Mouse (Mus musculus) erythroblast, embryonic 14.5 days (primary cell): ENCODE data around the gene Pigz. TPM values are rescaled to one million over a fixed set of nuclear protein-coding genes. Genes with fewer than 3 reads are reported as not detected.

Source experiments
- H3K27me3 ChIP-seq: 2 replicates; pipeline ENCODE4 v1.6.1; 2012; ENCODE audit warnings: inconsistent platforms; ENCODE audit not compliant: control insufficient read depth
- H3K36me3 ChIP-seq: 2 replicates; pipeline ENCODE4 v1.6.1; 2012; ENCODE audit warnings: mild to moderate bottlenecking, inconsistent platforms; ENCODE audit not compliant: control insufficient read depth
- H3K4me1 ChIP-seq: 2 replicates; pipeline ENCODE4 v1.6.1; 2012; ENCODE audit warnings: inconsistent platforms; ENCODE audit not compliant: control insufficient read depth
- H3K4me3 ChIP-seq: replicated peaks from 2 replicates; pipeline ENCODE3; 2012; ENCODE audit warnings: moderate library complexity, mild to moderate bottlenecking, inconsistent platforms
- H3K9me3 ChIP-seq: 2 replicates; pipeline ENCODE4 v1.6.1; 2012; ENCODE audit warnings: low read length, inconsistent platforms, mixed read lengths; ENCODE audit not compliant: control insufficient read depth
- GATA1 ChIP-seq: IDR thresholded peaks from 2 replicates; pipeline ENCODE4 v1.6.1; 2012; ENCODE audit warnings: low read length, inconsistent platforms, mixed read lengths
- TAL1 ChIP-seq: IDR thresholded peaks from 3 replicates; pipeline ENCODE4 v1.6.1; 2012; ENCODE audit warnings: low read length, inconsistent platforms, mixed read lengths
- polyA plus RNA-seq: library from polyadenylated mRNA; stranded (reverse); fragments of >175 nt; gene quantifications from 2 replicates; pipeline ENCODE4 v1.2.3, GENCODE M21; 2012

Gene Pigz
- polyA plus RNA-seq, 1 experiment = 0.02 TPM

DNA sequence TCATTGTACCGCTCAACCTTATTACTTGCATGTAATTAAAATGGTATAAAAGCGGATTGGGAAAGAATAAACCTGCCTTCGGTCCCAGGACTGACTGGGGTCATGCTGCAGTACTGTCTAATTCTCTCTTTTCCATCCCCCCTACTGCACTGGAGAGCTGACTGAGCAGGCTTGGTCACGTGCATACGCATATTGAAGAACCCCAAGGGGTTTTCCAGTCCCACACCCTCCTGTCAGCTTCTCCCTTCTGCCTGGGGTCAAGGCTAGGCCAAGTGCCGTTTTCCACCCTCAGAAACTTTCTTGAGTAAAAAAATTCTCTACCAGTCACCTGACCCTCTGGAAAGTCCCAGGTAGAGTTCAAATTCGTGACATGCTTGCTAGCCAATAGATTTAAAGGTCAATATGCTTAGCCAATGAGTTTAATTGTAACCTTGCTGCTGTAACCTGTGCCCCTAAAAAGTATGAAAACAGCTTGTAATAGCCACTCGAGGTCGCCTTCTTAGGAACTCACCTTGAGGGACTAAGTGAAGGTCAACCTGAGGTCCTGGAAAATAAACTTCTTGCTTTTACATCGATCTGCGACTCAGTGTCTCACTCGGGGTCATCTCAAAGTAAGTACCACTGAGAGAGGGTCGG lies 7.0 kb upstream of the Pigz start:
- no peaks in the 10 kb centered on the region for H3K9me3 ChIP-seq
- H3K4me3 ChIP-seq = no peak overlapping the region
- no peaks in the 10 kb centered on the region for H3K4me1 ChIP-seq
- no peaks in the 10 kb centered on the region for H3K36me3 ChIP-seq
- peaks cover 7% of the 10 kb centered on the region for H3K27me3 ChIP-seq
- no peak for TF ChIP-seq TAL1
- no peak for TF ChIP-seq GATA1

DNA sequence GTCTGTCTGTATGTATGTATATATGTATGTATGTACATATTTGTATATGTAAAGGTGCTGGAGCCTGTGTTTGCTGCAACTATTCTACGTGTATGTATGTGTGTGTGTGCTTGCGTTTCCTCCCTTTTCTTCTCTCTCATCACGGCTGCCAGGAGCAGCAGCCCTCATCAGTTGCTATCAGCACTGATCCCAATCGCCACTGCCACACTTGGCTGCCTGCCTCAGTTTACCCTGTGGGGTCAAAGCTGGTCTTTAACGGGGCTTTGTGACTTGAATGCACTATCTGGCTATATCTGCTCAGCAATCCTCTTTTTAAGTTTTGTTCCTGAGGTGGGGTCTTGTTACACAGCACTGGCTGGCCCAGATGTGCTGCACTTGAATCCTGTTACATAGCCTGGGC lies 6.2 kb upstream of the Pigz start:
- no peaks in the 10 kb centered on the region for H3K4me1 ChIP-seq
- no peaks in the 10 kb centered on the region for H3K9me3 ChIP-seq

DNA sequence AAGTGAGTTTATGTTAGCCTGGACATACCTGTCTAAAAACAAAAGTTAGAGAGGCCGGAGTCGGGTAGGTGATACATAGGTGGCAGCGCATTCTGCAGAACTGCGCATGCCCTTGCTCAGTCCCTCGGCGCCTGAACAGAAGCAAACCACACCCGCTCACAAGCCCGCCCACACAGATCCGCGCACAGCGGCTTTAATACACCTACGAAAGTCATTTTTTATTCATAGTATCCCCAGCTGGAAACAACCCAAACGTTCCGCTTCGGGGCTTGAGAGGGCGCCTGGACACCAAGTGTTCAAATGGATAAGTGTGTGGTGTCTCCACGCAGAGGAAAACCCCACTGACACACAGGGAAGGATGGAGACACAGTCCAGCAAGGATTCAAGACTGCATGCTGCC lies 2.3 kb upstream of the Pigz start:
- Histone ChIP-seq H3K27me3 (peaks cover 52% of the 10 kb centered on the region), H3K9me3 (peaks cover 9% of the 10 kb centered on the region; the same call in 1 of the 2 replicates), H3K4me1 (peaks cover 15% of the 10 kb centered on the region), H3K4me3 (no peak overlapping the region), H3K36me3 (no peaks in the 10 kb centered on the region)
- TF ChIP-seq GATA1 (no peak), TAL1 (no peak)

More for the DNA sequence above, 6.2 kb upstream of the Pigz start:
- Histone ChIP-seq H3K36me3 (no peaks in the 10 kb centered on the region), H3K27me3 (peaks cover 13% of the 10 kb centered on the region), H3K4me3 (no peak overlapping the region)
- TF ChIP-seq GATA1 (no peak), TAL1 (no peak)

DNA sequence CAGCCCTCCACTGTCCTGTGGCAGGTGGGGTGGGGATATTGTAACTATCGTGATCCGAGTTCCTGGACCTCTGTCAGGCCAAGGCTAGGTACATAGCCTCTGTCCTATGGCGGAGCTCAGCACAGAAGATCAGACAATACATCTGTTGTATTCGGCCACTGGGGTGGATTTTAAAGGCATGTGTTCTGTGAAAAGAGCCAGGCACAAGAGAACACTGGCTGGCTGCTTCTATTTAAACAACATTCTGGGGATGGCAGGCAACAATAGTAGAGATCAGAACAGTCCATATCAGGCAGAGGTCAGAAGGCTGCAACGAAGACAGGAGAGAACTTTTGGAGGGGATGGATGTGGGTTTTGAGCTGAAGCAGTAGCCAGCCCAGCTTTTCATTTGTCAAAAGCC lies 1.4 kb upstream of the Pigz start:
- Histone ChIP-seq H3K27me3 (peaks cover 59% of the 10 kb centered on the region), H3K36me3 (no peaks in the 10 kb centered on the region), H3K4me3 (no peak overlapping the region), H3K9me3 (peaks cover 14% of the 10 kb centered on the region), H3K4me1 (peaks cover 15% of the 10 kb centered on the region)
- TF ChIP-seq GATA1 = no peak
- no peak for TF ChIP-seq TAL1

DNA sequence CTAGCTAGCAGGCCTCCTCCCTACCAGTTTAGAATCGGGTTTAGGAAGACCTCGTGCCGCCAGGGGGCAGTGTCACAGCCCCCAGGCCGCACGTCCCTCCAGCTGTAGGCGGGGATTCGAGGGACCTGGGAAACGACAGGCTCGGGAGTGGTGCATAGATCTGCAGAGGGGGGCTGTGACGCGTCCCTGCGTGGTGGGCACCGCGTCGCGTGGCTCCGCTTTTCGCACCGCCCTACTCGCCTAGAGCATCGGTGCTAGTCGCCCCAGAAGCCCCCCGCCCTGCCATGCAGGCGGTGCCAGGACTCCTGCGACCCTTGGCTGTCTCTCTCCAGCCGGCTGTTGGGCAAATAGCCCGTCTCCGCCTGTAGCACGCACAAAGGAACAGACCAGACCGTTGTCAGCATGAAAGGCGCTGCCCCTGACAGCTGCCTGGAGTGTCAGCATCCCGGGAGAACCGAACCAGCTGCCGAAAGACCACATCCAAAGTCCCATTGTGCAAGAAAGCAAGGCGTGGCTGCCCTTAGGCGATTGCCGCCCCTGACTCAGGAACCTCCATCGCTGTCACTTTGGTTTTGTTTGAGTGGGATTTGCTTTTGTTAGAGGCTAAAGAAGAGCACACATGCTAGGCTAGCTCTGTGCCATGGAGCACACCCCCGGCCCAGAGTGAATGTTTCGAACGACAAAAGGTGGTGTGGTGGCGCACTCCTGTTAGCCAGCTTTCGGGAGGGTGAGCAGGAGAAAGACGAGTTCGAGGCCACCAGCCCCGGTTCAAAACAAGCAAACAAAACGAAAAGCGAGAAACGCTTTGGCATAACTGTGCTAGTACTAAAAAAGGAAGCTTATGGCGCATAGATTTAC lies 582 bp upstream of the Pigz start:
- TF ChIP-seq GATA1 = no peak
- no peak for TF ChIP-seq TAL1
- Histone ChIP-seq H3K36me3 (no peaks in the 10 kb centered on the region), H3K9me3 (peaks cover 14% of the 10 kb centered on the region), H3K4me1 (peaks cover 15% of the 10 kb centered on the region), H3K27me3 (peaks cover 62% of the 10 kb centered on the region), H3K4me3 (peak overlapping the region; percentile 46)

- TF ChIP-seq TAL1 (no peak), GATA1 (no peak)
- Histone ChIP-seq H3K4me1 (peaks cover 15% of the 10 kb centered on the region), H3K36me3 (no peaks in the 10 kb centered on the region), H3K4me3 (no peak overlapping the region), H3K9me3 (peaks cover 14% of the 10 kb centered on the region), H3K27me3 (peaks cover 64% of the 10 kb centered on the region)
Measured at GRCm38 (mm10) chr16:31934550-31935010, 929 bp downstream of the Pigz start.

- Histone ChIP-seq H3K9me3 (peaks cover 14% of the 10 kb centered on the region), H3K4me3 (no peak overlapping the region), H3K36me3 (no peaks in the 10 kb centered on the region), H3K27me3 (peaks cover 62% of the 10 kb centered on the region), H3K4me1 (peaks cover 15% of the 10 kb centered on the region)
- TF ChIP-seq TAL1 = no peak
- TF ChIP-seq GATA1 = no peak
Measured at GRCm38 (mm10) chr16:31935091-31935979, 1.7 kb downstream of the Pigz start.

- TF ChIP-seq GATA1 (no peak), TAL1 (no peak)
- H3K9me3 ChIP-seq = peaks cover 14% of the 10 kb centered on the region
- no peak overlapping the region for H3K4me3 ChIP-seq
- no peaks in the 10 kb centered on the region for H3K36me3 ChIP-seq
- peaks cover 21% of the 10 kb centered on the region for H3K4me1 ChIP-seq
- H3K27me3 ChIP-seq = peaks cover 58% of the 10 kb centered on the region
Measured at GRCm38 (mm10) chr16:31936568-31936967, 2.9 kb downstream of the Pigz start.
